In the genomic region with DNA sequence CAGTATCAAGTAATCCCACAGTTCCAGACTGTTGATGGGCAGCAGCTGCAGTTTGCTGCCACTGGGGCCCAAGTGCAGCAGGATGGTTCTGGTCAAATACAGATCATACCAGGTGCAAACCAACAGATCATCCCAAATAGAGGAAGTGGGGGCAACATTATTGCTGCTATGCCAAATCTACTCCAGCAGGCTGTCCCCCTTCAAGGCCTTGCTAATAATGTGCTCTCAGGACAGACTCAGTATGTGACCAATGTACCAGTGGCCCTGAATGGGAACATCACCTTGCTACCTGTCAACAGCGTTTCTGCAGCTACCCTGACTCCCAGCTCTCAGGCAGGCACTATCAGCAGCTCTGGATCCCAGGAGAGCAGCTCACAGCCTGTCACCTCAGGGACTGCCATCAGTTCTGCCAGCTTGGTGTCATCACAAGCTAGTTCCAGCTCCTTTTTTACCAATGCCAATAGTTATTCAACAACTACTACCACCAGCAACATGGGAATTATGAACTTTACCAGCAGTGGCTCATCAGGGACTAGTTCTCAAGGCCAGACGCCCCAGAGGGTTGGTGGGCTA, we compare ENCODE assay signal across 13 mouse cellular contexts. TPM values are rescaled to one million over a fixed set of nuclear protein-coding genes. Genes with fewer than 3 reads are reported as not detected.
A peak's percentile ranks its signal among the peaks of the same experiment; 100 is the strongest.
DNase-seq lines count a peak whose midpoint lies in the region; ATAC-seq lines count a peak whose summit lies in the region.
"Had no signal": no experiment of that assay in that cellular context is flagged by ENCODE, and none has a peak within 500 bp of the region (broad histone marks: within the 10 kb centered on the region; RNA-seq: fewer than 3 reads in every experiment).

No protein-coding gene starts in this region.

- H3K36me3 ChIP-seq in erythroblast, embryonic 14.5 days (ENCODE audit: control insufficient read depth) = peaks cover 65% of the 10 kb centered on the region
- H3K36me3 ChIP-seq in intestine, embryonic 15.5 days = peaks cover 31% of the 10 kb centered on the region
- H3K36me3 ChIP-seq in intestine, embryonic 16.5 days (ENCODE audit: control insufficient read depth, insufficient read depth, low read length) = peaks cover 16% of the 10 kb centered on the region
- H3K36me3 ChIP-seq in limb, embryonic 10.5 days = peaks cover 66% of the 10 kb centered on the region

- no peaks in the 10 kb centered on the region for H3K27me3 ChIP-seq in erythroblast, embryonic 14.5 days (ENCODE audit: control insufficient read depth)
- H3K27me3 ChIP-seq in intestine, embryonic 15.5 days (replicated peaks) = no peaks in the 10 kb centered on the region
- H3K27me3 ChIP-seq in intestine, embryonic 16.5 days (replicated peaks; ENCODE audit: control insufficient read depth, insufficient read depth, low read length) = no peaks in the 10 kb centered on the region
- H3K27me3 ChIP-seq in limb, embryonic 10.5 days (ENCODE audit: low read depth, poor library complexity, severe bottlenecking) = no peaks in the 10 kb centered on the region

- ATAC-seq in erythroblast, adult 5-6 weeks (replicated peaks; ENCODE audit: low FRiP score, poor library complexity, severe bottlenecking) = no peak
- ATAC-seq in intestine, embryonic 15.5 days = no peak
- ATAC-seq in intestine, embryonic 16.5 days = no peak

- peak overlapping the region; percentile 9; the same call in 1 of the 2 replicates for H3K9ac ChIP-seq in intestine, embryonic 15.5 days
- H3K9ac ChIP-seq in intestine, embryonic 16.5 days (ENCODE audit: low read depth, low read length) = no peak overlapping the region

- peak overlapping the region; percentile 30 for H3K4me2 ChIP-seq in intestine, embryonic 15.5 days (replicated peaks)
- H3K4me2 ChIP-seq in intestine, embryonic 16.5 days (ENCODE audit: low read depth, low read length) = no peak overlapping the region

- peak; percentile 42 for DNase-seq in A20 (ENCODE audit: low read depth, low spot score)
- DNase-seq in limb, embryonic 10.5 days (ENCODE audit: low spot score) = no peak
- DNase-seq in testis, postnatal 10 days (ENCODE audit: low spot score) = no peak
- DNase-seq in layer of hippocampus, adult 11-12 months (ENCODE audit: low spot score) = no peak
- DNase-seq: adrenal gland, postnatal 14 days; heart, postnatal 4 days; thymus, adult 18-20 months had no signal

- H3K4me1 ChIP-seq in erythroblast, embryonic 14.5 days (ENCODE audit: control insufficient read depth) = peaks cover 67% of the 10 kb centered on the region
- peaks cover 26% of the 10 kb centered on the region for H3K4me1 ChIP-seq in intestine, embryonic 15.5 days (replicated peaks)
- H3K4me1 ChIP-seq in intestine, embryonic 16.5 days (ENCODE audit: control insufficient read depth, insufficient read depth, low read length) = peaks cover 32% of the 10 kb centered on the region
- H3K4me1 ChIP-seq in limb, embryonic 10.5 days = peaks cover 42% of the 10 kb centered on the region

- peak overlapping the region; percentile 0 for H3K4me3 ChIP-seq in erythroblast, embryonic 14.5 days (replicated peaks)
- no peak overlapping the region for H3K4me3 ChIP-seq in intestine, embryonic 15.5 days (replicated peaks)
- H3K4me3 ChIP-seq in intestine, embryonic 16.5 days (ENCODE audit: low read length) = no peak overlapping the region
- H3K4me3 ChIP-seq in limb, embryonic 10.5 days = peak overlapping the region; percentile 2

- 68% methylated on average over 2 of the region's 2 CpGs for WGBS in intestine, embryonic 15.5 days
- WGBS in intestine, embryonic 16.5 days = 66% methylated on average over 2 of the region's 2 CpGs
- WGBS in limb, embryonic 10.5 days = 87% methylated on average over 2 of the region's 2 CpGs

- H3K27ac ChIP-seq in intestine, embryonic 15.5 days = no peak overlapping the region
- H3K27ac ChIP-seq in intestine, embryonic 16.5 days (ENCODE audit: low read length) = no peak overlapping the region
- no peak overlapping the region for H3K27ac ChIP-seq in limb, embryonic 10.5 days

- H3K9me3 ChIP-seq in erythroblast, embryonic 14.5 days (ENCODE audit: control insufficient read depth, low read length) = no peaks in the 10 kb centered on the region
- H3K9me3 ChIP-seq in intestine, embryonic 15.5 days = no peaks in the 10 kb centered on the region
- H3K9me3 ChIP-seq in intestine, embryonic 16.5 days (ENCODE audit: control insufficient read depth, low read length) = no peaks in the 10 kb centered on the region
- no peaks in the 10 kb centered on the region for H3K9me3 ChIP-seq in limb, embryonic 10.5 days (replicated peaks)

RNA-seq across cellular contexts. Expression of a gene that starts 2.7 kb away (rescaled TPM):
- polyA plus RNA-seq in erythroblast, embryonic 14.5 days (2012) = 0.32 and 0.93 TPM in 2 replicates
- total RNA-seq in erythroblast, adult 5-6 weeks (2015; ENCODE audit: low replicate concordance) = 42.2 and 66.3 TPM in 2 replicates
- total RNA-seq in erythroblast, adult 5-6 weeks (2017; ENCODE audit: low replicate concordance) = 20.2 and 23.1 TPM in 2 replicates
- 9.0 and 9.6 TPM in 2 replicates for polyA plus RNA-seq in intestine, embryonic 15.5 days (2015; fragmentation: Nextera tagmentation; extraction: Ambion mirVana)
- polyA plus RNA-seq in intestine, embryonic 16.5 days (2015; fragmentation: Nextera tagmentation; extraction: Ambion mirVana) = 6.8 and 7.2 TPM in 2 replicates
- 9.1 and 9.8 TPM in 2 replicates for polyA plus RNA-seq in limb, embryonic 10.5 days (2016; fragmentation: Nextera tagmentation; extraction: Ambion mirVana)

RNA-seq across cellular contexts. Expression of a gene that starts 36.5 kb away (rescaled TPM):
- polyA plus RNA-seq in erythroblast, embryonic 14.5 days (2012) = 0.03 and 0.08 TPM in 2 replicates
- total RNA-seq in erythroblast, adult 5-6 weeks (2015; ENCODE audit: low replicate concordance) = not detected in 2 replicates
- not detected in 2 replicates for total RNA-seq in erythroblast, adult 5-6 weeks (2017; ENCODE audit: low replicate concordance)
- polyA plus RNA-seq in intestine, embryonic 15.5 days (2015; fragmentation: Nextera tagmentation; extraction: Ambion mirVana) = 0.54 and 1.2 TPM in 2 replicates
- polyA plus RNA-seq in intestine, embryonic 16.5 days (2015; fragmentation: Nextera tagmentation; extraction: Ambion mirVana) = 0.75 and 0.88 TPM in 2 replicates
- polyA plus RNA-seq in limb, embryonic 10.5 days (2016; fragmentation: Nextera tagmentation; extraction: Ambion mirVana) = 0.15 TPM in 1 of 2 replicates, not detected in the other

RNA-seq across cellular contexts. Expression of a gene that starts 41.7 kb away (rescaled TPM):
- not detected in 2 replicates for polyA plus RNA-seq in erythroblast, embryonic 14.5 days (2012)
- not detected in 2 replicates for total RNA-seq in erythroblast, adult 5-6 weeks (2015; ENCODE audit: low replicate concordance)
- total RNA-seq in erythroblast, adult 5-6 weeks (2017; ENCODE audit: low replicate concordance) = not detected in 2 replicates
- 0.59 and 0.68 TPM in 2 replicates for polyA plus RNA-seq in intestine, embryonic 15.5 days (2015; fragmentation: Nextera tagmentation; extraction: Ambion mirVana)
- 0.50 and 0.60 TPM in 2 replicates for polyA plus RNA-seq in intestine, embryonic 16.5 days (2015; fragmentation: Nextera tagmentation; extraction: Ambion mirVana)
- 1.6 and 1.8 TPM in 2 replicates for polyA plus RNA-seq in limb, embryonic 10.5 days (2016; fragmentation: Nextera tagmentation; extraction: Ambion mirVana)
- total RNA-seq: adrenal gland, postnatal 14 days; gastrocnemius, adult 18-20 months; heart, postnatal 4 days; liver, adult 2 months had no signal
- polyA plus RNA-seq: liver, adult 2 months had no signal

RNA-seq across cellular contexts. Expression of a gene that starts 50.2 kb away (rescaled TPM):
- polyA plus RNA-seq in erythroblast, embryonic 14.5 days (2012) = 28.4 and 73.8 TPM in 2 replicates
- total RNA-seq in erythroblast, adult 5-6 weeks (2015; ENCODE audit: low replicate concordance) = 70.9 and 84.4 TPM in 2 replicates
- 37.6 and 64.5 TPM in 2 replicates for total RNA-seq in erythroblast, adult 5-6 weeks (2017; ENCODE audit: low replicate concordance)
- polyA plus RNA-seq in intestine, embryonic 15.5 days (2015; fragmentation: Nextera tagmentation; extraction: Ambion mirVana) = 140 and 141 TPM in 2 replicates
- polyA plus RNA-seq in intestine, embryonic 16.5 days (2015; fragmentation: Nextera tagmentation; extraction: Ambion mirVana) = 173 and 182 TPM in 2 replicates
- polyA plus RNA-seq in limb, embryonic 10.5 days (2016; fragmentation: Nextera tagmentation; extraction: Ambion mirVana) = 57.6 and 60.5 TPM in 2 replicates

RNA-seq across cellular contexts. Expression of a gene that starts 58.1 kb away (rescaled TPM):
- polyA plus RNA-seq in erythroblast, embryonic 14.5 days (2012) = 13.7 and 18.1 TPM in 2 replicates
- 30.3 and 60.7 TPM in 2 replicates for total RNA-seq in erythroblast, adult 5-6 weeks (2015; ENCODE audit: low replicate concordance)
- 11.7 and 49.7 TPM in 2 replicates for total RNA-seq in erythroblast, adult 5-6 weeks (2017; ENCODE audit: low replicate concordance)
- polyA plus RNA-seq in intestine, embryonic 15.5 days (2015; fragmentation: Nextera tagmentation; extraction: Ambion mirVana) = 58.2 and 62.7 TPM in 2 replicates
- polyA plus RNA-seq in intestine, embryonic 16.5 days (2015; fragmentation: Nextera tagmentation; extraction: Ambion mirVana) = 50.6 and 59.1 TPM in 2 replicates
- polyA plus RNA-seq in limb, embryonic 10.5 days (2016; fragmentation: Nextera tagmentation; extraction: Ambion mirVana) = 150 and 163 TPM in 2 replicates

Comparison
In these comparisons a context has a peak if more than half of its experiments do, and no peak if none do; other contexts are left out.
1. H3K4me3 ChIP-seq: peak in erythroblast, embryonic 14.5 days (single experiment) and limb, embryonic 10.5 days (single experiment); none in intestine, embryonic 15.5 days (single experiment) and intestine, embryonic 16.5 days (single experiment).